Mouse (Mus musculus) thymus, adult 2 months (tissue): Measurements from ENCODE around the gene Serpinb11.

Experiments
- CTCF ChIP-seq: fragments of 200-500 bp; IDR thresholded peaks from 2 replicates; pipeline ENCODE4 v1.5.1; 2012; ENCODE audit warnings: mild to moderate bottlenecking, control low read depth, low read length, moderate library complexity, borderline replicate concordance; ENCODE audit not compliant: control insufficient read depth, poor library complexity, insufficient read depth; ENCODE audit errors: extremely low read depth
- POLR2A ChIP-seq: fragments of 200-500 bp; IDR thresholded peaks from 2 replicates; pipeline ENCODE4 v1.6.1; 2012; ENCODE audit warnings: mild to moderate bottlenecking, low read length, control low read depth, moderate library complexity; ENCODE audit not compliant: control insufficient read depth, poor library complexity, insufficient read depth; ENCODE audit errors: extremely low read depth

GRCm38 (mm10) chr1:107399355-107399754, 38.4 kb downstream of the Serpinb11 start, which contains the start of gene Serpinb7:
- no peak for TF ChIP-seq POLR2A
- TF ChIP-seq CTCF = no peak
